Mouse (Mus musculus) Muller cell, postnatal 12 days (primary cell): ENCODE results near the gene Olfr1100.

Source experiments
- DNase-seq: peaks from one replicate; pipeline ENCODE4 v3.0.0-alpha.2; 2015; ENCODE audit errors: inconsistent ontology term

Gene Olfr1100

DNA sequence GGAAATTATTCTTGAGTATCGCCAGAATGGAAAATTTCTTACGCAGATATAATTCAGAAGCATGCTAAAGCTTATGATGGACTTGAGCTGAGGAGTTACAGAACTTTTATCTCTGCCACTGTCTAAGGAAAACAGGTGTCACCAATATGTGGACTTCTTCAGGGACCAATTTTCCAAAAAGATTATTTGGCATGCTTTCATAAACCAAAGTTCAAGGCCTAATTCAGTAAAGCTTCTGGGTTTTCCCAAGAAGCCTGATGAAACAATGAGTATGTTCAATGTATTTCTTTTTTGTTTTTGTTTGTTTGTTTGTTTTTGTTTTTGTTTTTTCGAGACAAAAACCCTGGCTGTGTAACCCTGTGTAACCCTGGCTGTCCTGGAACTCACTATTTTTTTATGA, at the start of gene Olfr1100:
Gene Olfr1100, minus strand, starts transcription at position 101 of the 400 bp plus-strand sequence.
- DNase-seq = no peak

DNA sequence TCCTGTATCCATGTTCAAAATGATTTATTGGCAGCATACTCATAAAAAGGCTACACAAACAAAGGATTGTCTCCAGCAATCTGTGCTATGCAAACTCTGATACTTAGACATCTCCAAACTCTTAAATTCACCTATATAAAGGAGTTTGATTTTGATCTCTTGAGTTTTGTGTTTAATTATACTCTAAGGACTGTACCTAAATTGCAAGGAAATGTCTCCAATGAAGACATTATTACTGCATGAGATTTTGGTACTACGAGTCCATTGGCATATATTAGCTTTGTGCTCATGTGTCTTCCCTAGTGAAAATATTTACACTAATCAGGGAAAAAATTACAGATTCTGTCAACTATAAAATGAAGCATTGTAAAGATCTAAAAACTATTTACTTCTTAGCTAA, 47.2 kb upstream of the Olfr1100 start, which contains the start of gene Olfr1104:
Gene Olfr1104, minus strand, starts transcription at position 101 of the 400 bp plus-strand sequence.
- DNase-seq = no peak

DNA sequence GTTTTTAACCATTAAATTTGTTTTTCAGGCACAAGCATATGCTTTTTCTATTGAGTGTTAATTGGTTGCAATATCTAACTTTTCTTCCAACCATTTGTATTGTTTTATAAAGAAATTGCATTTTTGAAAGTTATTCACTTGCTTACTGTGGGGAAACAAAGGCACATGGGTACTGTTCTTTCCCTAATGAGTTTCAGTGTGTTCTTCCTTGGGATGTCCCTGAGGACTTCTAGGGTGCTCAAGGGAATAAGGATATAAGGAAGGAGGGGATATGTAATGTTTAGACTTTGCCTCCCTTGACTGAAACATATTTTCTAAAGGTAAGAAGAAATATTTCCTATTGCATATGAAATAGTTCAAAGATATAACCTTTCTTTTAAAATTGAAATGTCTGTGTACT, 18.3 kb upstream of the Olfr1100 start, which contains the start of gene Olfr1102:
Gene Olfr1102, plus strand, starts transcription at position 301 of the 400 bp plus-strand sequence.
- no peak for DNase-seq

DNA sequence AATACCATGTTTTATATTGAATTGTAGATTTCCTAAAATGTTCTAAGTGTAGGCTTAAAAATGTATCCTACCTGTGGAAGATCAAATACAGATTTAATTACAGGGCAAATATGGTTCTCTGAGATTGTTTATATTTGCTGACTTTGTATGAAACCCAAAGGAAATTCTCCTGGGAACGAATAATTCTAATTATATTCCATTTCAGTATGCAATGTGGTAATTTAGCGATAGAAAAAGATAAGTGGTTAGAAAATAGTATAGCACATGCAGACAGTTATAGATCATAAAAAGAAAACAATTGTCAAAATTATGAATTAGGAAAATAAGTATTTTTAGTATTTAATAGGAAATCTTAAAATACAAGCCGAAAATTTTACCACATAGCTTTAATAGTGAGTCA, 11.4 kb upstream of the Olfr1100 start, which contains the start of gene Olfr1101:
Gene Olfr1101, minus strand, starts transcription at position 101 of the 400 bp plus-strand sequence.
- DNase-seq = no peak

DNA sequence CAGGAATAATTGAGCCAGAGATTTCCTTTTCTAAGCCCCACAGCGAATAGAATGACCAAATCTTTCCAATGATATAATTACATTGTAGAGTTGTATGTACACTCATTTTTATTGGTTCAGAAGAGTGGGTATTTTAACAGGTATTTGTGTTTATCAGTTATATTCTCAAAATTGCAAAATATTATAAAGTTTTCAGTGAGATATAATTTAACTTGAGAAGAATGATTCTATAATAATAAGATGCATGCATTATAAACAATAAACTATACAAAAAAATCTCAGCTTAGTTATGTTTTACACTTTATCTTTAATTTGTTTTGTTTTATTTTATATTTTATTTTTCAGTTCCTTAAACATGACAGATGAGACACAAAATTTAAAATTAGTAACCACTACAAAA, 19.2 kb downstream of the Olfr1100 start, which contains the start of gene Olfr1099:
Gene Olfr1099, minus strand, starts transcription at position 101 of the 400 bp plus-strand sequence.
- DNase-seq = no peak

DNA sequence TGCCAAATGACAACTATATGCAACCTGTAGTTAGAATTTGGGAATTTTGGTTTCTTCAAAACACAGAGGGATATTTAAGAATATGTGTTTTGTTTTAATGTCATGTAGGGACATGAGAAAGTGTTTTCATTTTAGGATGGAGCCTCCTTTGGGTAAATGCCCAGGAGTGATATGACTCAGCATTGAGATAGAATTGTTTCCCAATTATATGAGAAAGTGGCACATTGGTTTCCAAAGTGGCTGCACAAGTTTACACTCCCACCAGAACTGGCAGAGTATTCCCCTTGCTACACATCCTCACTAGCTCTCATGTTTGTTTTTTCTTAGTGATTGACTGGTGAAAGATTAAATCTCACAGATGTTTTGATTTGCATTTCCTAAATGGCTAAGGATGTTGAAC, 53.2 kb downstream of the Olfr1100 start:
- DNase-seq = no peak
